Mouse (Mus musculus): ENCODE measurements around the gene S100a8. TPM values are rescaled to one million over a fixed set of nuclear protein-coding genes. Genes with fewer than 3 reads are reported as not detected.

S100a8 gene
- polyA plus RNA-seq, 1 experiment from 2014 or later, result 5.7 TPM

- Histone ChIP-seq H3K36me3 (no peaks in the 10 kb centered on the region), H3K9ac (replicated peaks) (no peak overlapping the region), H3K4me3 (no peak overlapping the region), H3K9me3 (no peaks in the 10 kb centered on the region), H3K4me2 (replicated peaks) (no peak overlapping the region), H3K27me3 (no peaks in the 10 kb centered on the region), H3K4me1 (no peaks in the 10 kb centered on the region), H3K27ac (replicated peaks) (no peak overlapping the region)
- 86% methylated on average over 7 of the region's 7 CpGs for WGBS
- no peak for ATAC-seq (ENCODE audit: low FRiP score, low read depth)
Measured at GRCm38 (mm10) chr3:90640981-90641380, 27.8 kb upstream of the S100a8 start.

GRCm38 (mm10) chr3:90644220-90644619 lies 24.6 kb upstream of the S100a8 start:
- Histone ChIP-seq H3K9ac (replicated peaks) (no peak overlapping the region), H3K27me3 (no peaks in the 10 kb centered on the region), H3K36me3 (no peaks in the 10 kb centered on the region), H3K4me3 (no peak overlapping the region), H3K9me3 (no peaks in the 10 kb centered on the region), H3K4me1 (no peaks in the 10 kb centered on the region), H3K4me2 (replicated peaks) (no peak overlapping the region), H3K27ac (replicated peaks) (no peak overlapping the region)
- no peak for ATAC-seq (ENCODE audit: low FRiP score, low read depth)
- WGBS, result 49% methylated on average over 3 of the region's 3 CpGs

- no peak for ATAC-seq (ENCODE audit: low FRiP score, low read depth)
- Histone ChIP-seq H3K27ac (replicated peaks) (no peak overlapping the region), H3K4me1 (no peaks in the 10 kb centered on the region), H3K4me2 (replicated peaks) (no peak overlapping the region), H3K9ac (replicated peaks) (no peak overlapping the region), H3K36me3 (no peaks in the 10 kb centered on the region), H3K4me3 (no peak overlapping the region), H3K27me3 (no peaks in the 10 kb centered on the region), H3K9me3 (no peaks in the 10 kb centered on the region)
- WGBS, result 70% methylated on average over 1 of the region's 1 CpGs
Measured at GRCm38 (mm10) chr3:90647291-90647690, 21.5 kb upstream of the S100a8 start.

GRCm38 (mm10) chr3:90648981-90649380 lies 19.8 kb upstream of the S100a8 start:
- H3K4me2 ChIP-seq (replicated peaks), result no peak overlapping the region
- H3K4me1 ChIP-seq, result no peaks in the 10 kb centered on the region
- no peaks in the 10 kb centered on the region for H3K36me3 ChIP-seq
- no peak overlapping the region for H3K9ac ChIP-seq (replicated peaks)
- no peak overlapping the region for H3K4me3 ChIP-seq
- no peaks in the 10 kb centered on the region; the same call in 1 of the 2 replicates for H3K27me3 ChIP-seq
- no peak overlapping the region for H3K27ac ChIP-seq (replicated peaks)
- ATAC-seq (ENCODE audit: low FRiP score, low read depth), result no peak
- H3K9me3 ChIP-seq, result no peaks in the 10 kb centered on the region

- H3K4me1 ChIP-seq, result no peaks in the 10 kb centered on the region
- H3K36me3 ChIP-seq, result no peaks in the 10 kb centered on the region
- no peak overlapping the region for H3K9ac ChIP-seq (replicated peaks)
- ATAC-seq (ENCODE audit: low FRiP score, low read depth), result no peak
- H3K4me2 ChIP-seq (replicated peaks), result no peak overlapping the region
- WGBS, result 92% methylated on average over 2 of the region's 2 CpGs
- H3K27me3 ChIP-seq, result no peaks in the 10 kb centered on the region; the same call in 1 of the 2 replicates
- no peak overlapping the region for H3K27ac ChIP-seq (replicated peaks)
- H3K4me3 ChIP-seq, result no peak overlapping the region
- H3K9me3 ChIP-seq, result no peaks in the 10 kb centered on the region
Measured at GRCm38 (mm10) chr3:90649832-90650231, 18.9 kb upstream of the S100a8 start.

- Histone ChIP-seq H3K27ac (replicated peaks) (no peak overlapping the region), H3K9me3 (no peaks in the 10 kb centered on the region), H3K4me3 (no peak overlapping the region), H3K36me3 (no peaks in the 10 kb centered on the region), H3K9ac (replicated peaks) (no peak overlapping the region), H3K27me3 (no peaks in the 10 kb centered on the region; the same call in 1 of the 2 replicates), H3K4me1 (no peaks in the 10 kb centered on the region), H3K4me2 (replicated peaks) (no peak overlapping the region)
- WGBS, result 36% methylated on average over 5 of the region's 5 CpGs
- peak; percentile 84 for ATAC-seq (ENCODE audit: low FRiP score, low read depth)
Measured at GRCm38 (mm10) chr3:90652878-90653508, 15.8 kb upstream of the S100a8 start.

GRCm38 (mm10) chr3:90653717-90654116 lies 15.1 kb upstream of the S100a8 start, which contains the start of gene S100a7a:
Gene S100a7a (plus strand): TSS chr3:90654017.
- Histone ChIP-seq H3K9ac (replicated peaks) (no peak within 1 kb of the TSS), H3K4me1 (no peaks in the 10 kb centered on the region), H3K9me3 (no peaks in the 10 kb centered on the region), H3K4me3 (no peak within 1 kb of the TSS), H3K36me3 (no peaks in the 10 kb centered on the region), H3K27me3 (no peaks in the 10 kb centered on the region; the same call in 1 of the 2 replicates), H3K27ac (replicated peaks) (no peak within 1 kb of the TSS), H3K4me2 (replicated peaks) (no peak within 1 kb of the TSS)
- no peak for ATAC-seq (ENCODE audit: low FRiP score, low read depth)

- no peak for ATAC-seq (ENCODE audit: low FRiP score, low read depth)
- H3K9ac ChIP-seq (replicated peaks), result no peak overlapping the region
- H3K27me3 ChIP-seq, result no peaks in the 10 kb centered on the region; the same call in 1 of the 2 replicates
- H3K36me3 ChIP-seq, result no peaks in the 10 kb centered on the region
- no peak overlapping the region for H3K4me2 ChIP-seq (replicated peaks)
- WGBS, result 69% methylated on average over 4 of the region's 4 CpGs
- H3K4me3 ChIP-seq, result no peak overlapping the region
- H3K9me3 ChIP-seq, result no peaks in the 10 kb centered on the region
- no peak overlapping the region for H3K27ac ChIP-seq (replicated peaks)
- H3K4me1 ChIP-seq, result no peaks in the 10 kb centered on the region
Measured at GRCm38 (mm10) chr3:90657405-90657804, 11.4 kb upstream of the S100a8 start.

- H3K27me3 ChIP-seq, result no peaks in the 10 kb centered on the region
- no peaks in the 10 kb centered on the region for H3K36me3 ChIP-seq
- no peaks in the 10 kb centered on the region for H3K9me3 ChIP-seq
- H3K9ac ChIP-seq (replicated peaks), result no peak overlapping the region
- H3K4me3 ChIP-seq, result no peak overlapping the region
- H3K27ac ChIP-seq (replicated peaks), result no peak overlapping the region
- ATAC-seq (ENCODE audit: low FRiP score, low read depth), result no peak
- no peak overlapping the region for H3K4me2 ChIP-seq (replicated peaks)
- H3K4me1 ChIP-seq, result no peaks in the 10 kb centered on the region
Measured at GRCm38 (mm10) chr3:90659364-90660044, 9.3 kb upstream of the S100a8 start.

GRCm38 (mm10) chr3:90664219-90664618 lies 4.6 kb upstream of the S100a8 start:
- Histone ChIP-seq H3K9ac (replicated peaks) (no peak overlapping the region), H3K36me3 (no peaks in the 10 kb centered on the region), H3K27me3 (no peaks in the 10 kb centered on the region), H3K4me2 (replicated peaks) (no peak overlapping the region), H3K4me3 (no peak overlapping the region), H3K4me1 (no peaks in the 10 kb centered on the region), H3K9me3 (no peaks in the 10 kb centered on the region), H3K27ac (replicated peaks) (no peak overlapping the region)
- ATAC-seq (ENCODE audit: low FRiP score, low read depth), result no peak
- 79% methylated on average over 2 of the region's 2 CpGs for WGBS

GRCm38 (mm10) chr3:90678656-90679055 lies 9.9 kb downstream of the S100a8 start:
- no peaks in the 10 kb centered on the region for H3K27me3 ChIP-seq
- H3K27ac ChIP-seq (replicated peaks), result no peak overlapping the region
- ATAC-seq (ENCODE audit: low FRiP score, low read depth), result no peak
- no peak overlapping the region for H3K9ac ChIP-seq (replicated peaks)
- 61% methylated on average over 3 of the region's 3 CpGs for WGBS
- no peaks in the 10 kb centered on the region for H3K4me1 ChIP-seq
- H3K4me3 ChIP-seq, result no peak overlapping the region
- H3K9me3 ChIP-seq, result no peaks in the 10 kb centered on the region
- H3K36me3 ChIP-seq, result no peaks in the 10 kb centered on the region
- H3K4me2 ChIP-seq (replicated peaks), result no peak overlapping the region

- Histone ChIP-seq H3K9me3 (no peaks in the 10 kb centered on the region), H3K27me3 (no peaks in the 10 kb centered on the region), H3K4me3 (no peak overlapping the region), H3K27ac (replicated peaks) (no peak overlapping the region), H3K9ac (replicated peaks) (no peak overlapping the region), H3K4me2 (replicated peaks) (no peak overlapping the region), H3K36me3 (no peaks in the 10 kb centered on the region), H3K4me1 (no peaks in the 10 kb centered on the region)
- 88% methylated on average over 3 of the region's 3 CpGs for WGBS
- ATAC-seq (ENCODE audit: low FRiP score, low read depth), result no peak
Measured at GRCm38 (mm10) chr3:90683929-90684328, 15.2 kb downstream of the S100a8 start.
